10 mouse cellular contexts compared by ENCODE assay signal in genomic region chr11:88577076-88577475, GRCm38 (mm10).
DNase-seq lines count a peak whose midpoint lies in the region; ATAC-seq and TF ChIP-seq lines count a peak whose summit lies in the region.
"Had no signal": no experiment of that assay in that cellular context is flagged by ENCODE, and none has a peak within 500 bp of the region (broad histone marks: within the 10 kb centered on the region; RNA-seq: fewer than 3 reads in every experiment).

No protein-coding gene starts in this region.

- no peak overlapping the region for H3K4me3 ChIP-seq in heart, embryonic 14.5 days (ENCODE audit: control insufficient read depth in 1 of 2, insufficient read depth in 1 of 2, low read depth in 1 of 2, low read length in 2 of 2)
- no peak overlapping the region for H3K4me3 ChIP-seq in spleen, adult 2 months (ENCODE audit: extremely low read depth, insufficient read depth, insufficient read length)
- H3K4me3 ChIP-seq in small intestine, adult 2 months (ENCODE audit: low read depth, low read length) = no peak overlapping the region

- no peak for DNase-seq in heart, adult 11 months
- no peak for DNase-seq in spleen, adult 2 months (ENCODE audit: low read depth in 1 of 2, low spot score in 2 of 2)
- no peak for DNase-seq in spleen, postnatal 4 days (ENCODE audit: low spot score in 2 of 2)
- DNase-seq in gastrocnemius, adult 18-20 months (ENCODE audit: low spot score) = no peak
- no peak for DNase-seq in gastrocnemius, postnatal 36 days
- DNase-seq: retina, postnatal 1 day had no signal

- no peak overlapping the region for H3K9ac ChIP-seq in heart, embryonic 14.5 days (ENCODE audit: low read length)

- no peaks in the 10 kb centered on the region for H3K27me3 ChIP-seq in heart, embryonic 14.5 days (ENCODE audit: control insufficient read depth, insufficient read depth, low read length)
- no peaks in the 10 kb centered on the region for H3K27me3 ChIP-seq in spleen, adult 2 months (ENCODE audit: control insufficient read depth, insufficient read depth, low read length)
- no peaks in the 10 kb centered on the region for H3K27me3 ChIP-seq in small intestine, adult 2 months (ENCODE audit: control insufficient read depth, insufficient read depth, low read length)

- no peaks in the 10 kb centered on the region for H3K36me3 ChIP-seq in heart, embryonic 14.5 days (ENCODE audit: control insufficient read depth, insufficient read depth, low read length)
- no peaks in the 10 kb centered on the region for H3K36me3 ChIP-seq in spleen, adult 2 months (ENCODE audit: control insufficient read depth, insufficient read depth, low read length)
- no peaks in the 10 kb centered on the region for H3K36me3 ChIP-seq in small intestine, adult 2 months (ENCODE audit: control insufficient read depth, insufficient read depth, low read length)

- H3K4me2 ChIP-seq in heart, embryonic 14.5 days (ENCODE audit: low read length) = no peak overlapping the region

- no peaks in the 10 kb centered on the region for H3K9me3 ChIP-seq in heart, embryonic 14.5 days (ENCODE audit: control insufficient read depth, low read length)

- intact Hi-C loops in gastrocnemius, postnatal 36 days (cut with DNase I) = no loop called here

- H3K4me1 ChIP-seq in heart, embryonic 14.5 days (ENCODE audit: control insufficient read depth in 2 of 2, insufficient read depth in 2 of 2, low read length in 2 of 2) = peaks cover 37 to 67% of the 10 kb centered on the region in 2 experiments
- peaks cover 10% of the 10 kb centered on the region for H3K4me1 ChIP-seq in spleen, adult 2 months (ENCODE audit: control insufficient read depth, insufficient read depth, insufficient read length)
- H3K4me1 ChIP-seq in small intestine, adult 2 months (ENCODE audit: control insufficient read depth, insufficient read depth, insufficient read length, low read length) = peaks cover 3% of the 10 kb centered on the region; the same call in 1 of the 2 replicates

- ATAC-seq in heart, embryonic 14.5 days (ENCODE audit: insufficient number of reproducible peaks, insufficient read depth, low FRiP score, low read depth) = no peak
- ATAC-seq in granulocyte monocyte progenitor cell, adult 5-6 weeks (replicated peaks; ENCODE audit: poor library complexity, severe bottlenecking) = 0 out of 2 replicates have a peak, but pooled peaks have one; percentile 25
- ATAC-seq: intestine, postnatal 0 days had no signal

- TF ChIP-seq POLR2A in spleen, adult 2 months (IDR thresholded peaks at IDR 0.05; ENCODE audit: low read depth, low read length) = no peak
- no peak for TF ChIP-seq POLR2A in small intestine, adult 2 months (IDR thresholded peaks at IDR 0.05; ENCODE audit: low read depth, low read length)

- peak overlapping the region; percentile 0 to 50; a peak in 1 of 4 replicates for H3K27ac ChIP-seq in heart, embryonic 14.5 days (replicated peaks in 1 of 2; ENCODE audit: control insufficient read depth in 1 of 2, insufficient read depth in 1 of 2, low read depth in 2 of 2, low read length in 2 of 2)
- peak overlapping the region; percentile 29; the same call in 1 of the 2 replicates for H3K27ac ChIP-seq in spleen, adult 2 months (ENCODE audit: insufficient read depth, low read length)
- peak overlapping the region; percentile 32 for H3K27ac ChIP-seq in small intestine, adult 2 months (ENCODE audit: insufficient read depth, low read depth, low read length)

- 46% methylated on average over 7 of the region's 7 CpGs for WGBS in heart, embryonic 14.5 days
- 50% methylated on average over 7 of the region's 7 CpGs for WGBS in spleen, adult 2 months
- WGBS in small intestine, adult 2 months = 83% methylated on average over 7 of the region's 7 CpGs

- TF ChIP-seq CTCF in spleen, adult 2 months (IDR thresholded peaks at IDR 0.05; ENCODE audit: extremely low read depth, insufficient read depth, insufficient read length, insufficient replicate concordance) = no peak
- TF ChIP-seq CTCF in small intestine, adult 2 months (IDR thresholded peaks at IDR 0.05; ENCODE audit: extremely low read depth, insufficient read length, insufficient replicate concordance, low read depth, low read length) = no peak
